Mouse (Mus musculus) left cerebral cortex, postnatal 10 days (tissue): Measurements from ENCODE around the gene Trp53bp2. TPM values are rescaled to one million over a fixed set of nuclear protein-coding genes. Genes with fewer than 3 reads are reported as not detected.
A peak's percentile ranks its signal among the peaks of the same experiment; 100 is the strongest.

Experiments
- DNase-seq, 2 experiments: peaks; one replicate each; pipeline ENCODE4 v3.0.0; 2021 to 2022; ENCODE audit warnings: low spot score in 2 of 2, mixed read lengths in 1 of 2; ENCODE audit errors: extremely low spot score in 1 of 2
- intact Hi-C: fragments of 180-260 bp; cut with DNase I; formaldehyde crosslinking; loops from one replicate; pipeline ENCODE4 v1.15.1; 2025
- total RNA-seq, 2 experiments: library from RNA; stranded (reverse); gene quantifications; 2 replicates each; pipeline ENCODE4 v1.2.3; 2021

The Trp53bp2 gene
- total RNA-seq, 2 experiments from 2014 or later = 15.6 to 20.3 TPM

GRCm38 (mm10) chr1:182489803-182490452, 81.0 kb downstream of the Trp53bp2 start:
- intact Hi-C loops = loop anchor here (2.0 kb wide), 2 partner anchors 27 to 49 kb away; partner anchors contain the start of gene Capn2
- DNase-seq = peak; percentile 90 to 96

- intact Hi-C loops = loop anchor here (2.0 kb wide), 1 partner anchor 26 kb away; the partner anchor contains the start of gene Capn2
- DNase-seq = no peak
Observed at GRCm38 (mm10) chr1:182490568-182490967, 81.6 kb downstream of the Trp53bp2 start.

GRCm38 (mm10) chr1:182491839-182492238, 82.9 kb downstream of the Trp53bp2 start:
- intact Hi-C loops = loop anchor here (2.0 kb wide), 1 partner anchor 25 kb away; the partner anchor contains the start of gene Capn2
- no peak for DNase-seq

- intact Hi-C loops = no loop called here
- no peak for DNase-seq
Observed at GRCm38 (mm10) chr1:182494285-182495145, 85.5 kb downstream of the Trp53bp2 start.

- intact Hi-C loops = no loop called here
- no peak for DNase-seq
Observed at GRCm38 (mm10) chr1:182496685-182497084, 87.7 kb downstream of the Trp53bp2 start.

GRCm38 (mm10) chr1:182497736-182498135, 88.8 kb downstream of the Trp53bp2 start:
- DNase-seq = no peak
- intact Hi-C loops = no loop called here

- DNase-seq = no peak
- intact Hi-C loops = no loop called here
Observed at GRCm38 (mm10) chr1:182499443-182500089, 90.6 kb downstream of the Trp53bp2 start.

- intact Hi-C loops = no loop called here
- DNase-seq = no peak
Observed at GRCm38 (mm10) chr1:182500224-182500623, 91.3 kb downstream of the Trp53bp2 start.

- DNase-seq = no peak
- intact Hi-C loops = no loop called here
Observed at GRCm38 (mm10) chr1:182500843-182501242, 91.9 kb downstream of the Trp53bp2 start.

- no peak for DNase-seq
Observed at GRCm38 (mm10) chr1:182501815-182502405, 92.9 kb downstream of the Trp53bp2 start.

GRCm38 (mm10) chr1:182502491-182503050, 93.6 kb downstream of the Trp53bp2 start:
- intact Hi-C loops = no loop called here
- no peak for DNase-seq

More at GRCm38 (mm10) chr1:182501815-182502405, 92.9 kb downstream of the Trp53bp2 start:
- intact Hi-C loops = no loop called here

GRCm38 (mm10) chr1:182503206-182503900, 94.4 kb downstream of the Trp53bp2 start:
- intact Hi-C loops = no loop called here
- peak in 1 of 2 experiments; percentile 18 for DNase-seq

- DNase-seq = peak in 1 of 2 experiments; percentile 82
- intact Hi-C loops = no loop called here
Observed at GRCm38 (mm10) chr1:182504223-182504622, 95.3 kb downstream of the Trp53bp2 start.

GRCm38 (mm10) chr1:182505291-182505690, 96.3 kb downstream of the Trp53bp2 start:
- DNase-seq = peak in 1 of 2 experiments; percentile 10
- intact Hi-C loops = no loop called here

GRCm38 (mm10) chr1:182506229-182506986, 97.4 kb downstream of the Trp53bp2 start:
- DNase-seq = peak in 1 of 2 experiments; percentile 59
- intact Hi-C loops = no loop called here

- intact Hi-C loops = no loop called here
- DNase-seq = no peak
Observed at GRCm38 (mm10) chr1:182509110-182509797, 100.3 kb downstream of the Trp53bp2 start.

GRCm38 (mm10) chr1:182511073-182511472, 102.1 kb downstream of the Trp53bp2 start:
- intact Hi-C loops = no loop called here
- no peak for DNase-seq
